Mouse (Mus musculus) layer of hippocampus, adult 18-20 months (tissue): ENCODE measurements around the gene Nfe2l2. TPM values are rescaled to one million over a fixed set of nuclear protein-coding genes. Genes with fewer than 3 reads are reported as not detected.

Experiments
- DNase-seq, 2 experiments: peaks; one replicate each; pipeline ENCODE4 v3.0.0; 2022; ENCODE audit warnings: low spot score in 2 of 2
- long read RNA-seq: library from polyadenylated mRNA; stranded (forward); transcript quantifications from one replicate; pipeline ENCODE4 v2.0.0, GENCODE M21; 2021
- total RNA-seq, 2 experiments: library from RNA; stranded (reverse); gene quantifications; 2 replicates each; pipeline ENCODE4 v1.2.3; 2021

Nfe2l2 gene
- 10 to 100 TPM; 14.5 to 16.3 TPM for total RNA-seq
- long read RNA-seq, transcript Nfe2l2-201 (5 exons, 2,475 nt) = major isoform, 27 of 28 reads
- long read RNA-seq, partial matches to known transcripts = 0 of 28 reads
- long read RNA-seq, other reads (novel, unspliced or antisense) = 1 of 28 reads

- DNase-seq = peak; percentile 69 to 81
Measured at GRCm38 (mm10) chr2:75704234-75705161, at the start of gene Nfe2l2. TSS of gene Nfe2l2 (minus strand) at chr2:75704641.

- no peak for DNase-seq
Measured at GRCm38 (mm10) chr2:75752306-75753175, 48.1 kb upstream of the Nfe2l2 start.

GRCm38 (mm10) chr2:75751896-75752295 lies 47.5 kb upstream of the Nfe2l2 start:
- no peak for DNase-seq

- DNase-seq = no peak
Measured at GRCm38 (mm10) chr2:75750869-75751268, 46.4 kb upstream of the Nfe2l2 start.

- DNase-seq = no peak
Measured at GRCm38 (mm10) chr2:75750043-75750718, 45.7 kb upstream of the Nfe2l2 start.

GRCm38 (mm10) chr2:75748841-75749240 lies 44.4 kb upstream of the Nfe2l2 start:
- DNase-seq = no peak

GRCm38 (mm10) chr2:75737006-75737503 lies 32.6 kb upstream of the Nfe2l2 start:
- no peak for DNase-seq

- DNase-seq = no peak
Measured at GRCm38 (mm10) chr2:75734196-75734865, 29.9 kb upstream of the Nfe2l2 start.

- no peak for DNase-seq
Measured at GRCm38 (mm10) chr2:75733177-75733576, 28.7 kb upstream of the Nfe2l2 start.

GRCm38 (mm10) chr2:75731929-75732328 lies 27.5 kb upstream of the Nfe2l2 start:
- DNase-seq = no peak

- DNase-seq = no peak
Measured at GRCm38 (mm10) chr2:75731233-75731651, 26.8 kb upstream of the Nfe2l2 start.

GRCm38 (mm10) chr2:75730052-75730451 lies 25.6 kb upstream of the Nfe2l2 start:
- DNase-seq = peak in 1 of 2 experiments; percentile 41

- no peak for DNase-seq
Measured at GRCm38 (mm10) chr2:75724863-75725445, 20.5 kb upstream of the Nfe2l2 start.

- no peak for DNase-seq
Measured at GRCm38 (mm10) chr2:75723481-75723880, 19.0 kb upstream of the Nfe2l2 start.

GRCm38 (mm10) chr2:75722893-75723292 lies 18.5 kb upstream of the Nfe2l2 start:
- DNase-seq = no peak

GRCm38 (mm10) chr2:75720236-75721027 lies 16.0 kb upstream of the Nfe2l2 start:
- no peak for DNase-seq

- DNase-seq = no peak
Measured at GRCm38 (mm10) chr2:75719331-75719869, 15.0 kb upstream of the Nfe2l2 start.
